Mouse (Mus musculus): ENCODE results near the gene Hes2.

- TF ChIP-seq CTCF (IDR thresholded peaks at IDR 0.05; ENCODE audit: low read depth, low read length): no peak
- no peak for TF ChIP-seq POLR2A (IDR thresholded peaks at IDR 0.05; ENCODE audit: insufficient read depth, low read length)
Observed at GRCm38 (mm10) chr4:152192569-152192968, 33.9 kb downstream of the Hes2 start.
